Mouse (Mus musculus) forebrain, postnatal 0 days (tissue): ENCODE results near the gene Rprd2. TPM values are rescaled to one million over a fixed set of nuclear protein-coding genes. Genes with fewer than 3 reads are reported as not detected.

Source experiments
- ATAC-seq: fragments of 200-750 bp; cut with Nextera tagmentation; 2 replicates; pipeline ENCODE4 v1.8.0; 2017; ENCODE audit warnings: mild to moderate bottlenecking, moderate library complexity
- DNase-seq: peaks from one replicate; pipeline ENCODE4 v3.0.0-alpha.2; 2015
- H3K27ac ChIP-seq: fragments of 300-500 bp; sonication (generic); 2 replicates; pipeline ENCODE4 v1.5.1; 2014; ENCODE audit warnings: low read depth, mild to moderate bottlenecking, antibody characterized with exemption, low read length, moderate library complexity, mixed read lengths
- H3K27me3 ChIP-seq: fragments of 300-500 bp; sonication (generic); 2 replicates; pipeline ENCODE4 v1.6.1; 2014; ENCODE audit warnings: mild to moderate bottlenecking, low read length, mixed read lengths; ENCODE audit not compliant: insufficient read depth
- H3K36me3 ChIP-seq: fragments of 300-500 bp; sonication (generic); 2 replicates; pipeline ENCODE4 v1.6.1; 2014; ENCODE audit warnings: mild to moderate bottlenecking, moderate library complexity; ENCODE audit not compliant: insufficient read depth
- H3K4me1 ChIP-seq: fragments of 300-500 bp; sonication (generic); 2 replicates; pipeline ENCODE4 v1.6.1; 2014; ENCODE audit warnings: antibody characterized with exemption; ENCODE audit not compliant: insufficient read depth
- H3K4me2 ChIP-seq: fragments of 300-500 bp; sonication (generic); 2 replicates; pipeline ENCODE4 v1.6.1; 2014; ENCODE audit warnings: low read depth, mild to moderate bottlenecking, moderate library complexity
- H3K4me3 ChIP-seq: fragments of 300-500 bp; sonication (generic); 2 replicates; pipeline ENCODE4 v1.5.1; 2014; ENCODE audit warnings: low read depth, low read length, mixed read lengths
- H3K9ac ChIP-seq: fragments of 300-500 bp; sonication (generic); 2 replicates; pipeline ENCODE4 v1.6.1; 2014; ENCODE audit warnings: mild to moderate bottlenecking
- H3K9me3 ChIP-seq: fragments of 300-500 bp; sonication (generic); 2 replicates; pipeline ENCODE4 v1.6.1; 2016; ENCODE audit warnings: low read length
- CTCF ChIP-seq: sonication (generic); IDR thresholded peaks from 2 replicates; pipeline ENCODE4 v1.5.1; 2016; ENCODE audit warnings: antibody characterized with exemption, control low read depth, low read depth
- WGBS: fragments of 180-500 bp; shearing (Covaris S2); extraction: QIAGEN DNeasy Blood & Tissue Kit; methylation state at CpG from one replicate; pipeline ENCODE4 v1.1.7; 2014; 5-methylcytosine and 5-hydroxymethylcytosine counted together
- microRNA-seq, 2 experiments: library from miRNA; unstranded; fragments of <30 nt; microRNA quantifications; one replicate each; pipeline ENCODE4; 2016
- polyA plus RNA-seq: library from polyadenylated mRNA; unstranded; fragments of >200 nt; fragmentation: Nextera tagmentation; extraction: Ambion mirVana; gene quantifications from 2 replicates; pipeline ENCODE4 v1.2.1, GENCODE M21; 2015
- total RNA-seq: library from RNA; depleted of rRNA; stranded (reverse); fragments of >200 nt; gene quantifications from 2 replicates; pipeline ENCODE4 v1.2.3, GENCODE M21; 2014; rRNA removed

Gene Rprd2
- total and polyA plus RNA-seq, 2 experiments from 2014 or later, result 21.0 to 43.7 TPM

DNA sequence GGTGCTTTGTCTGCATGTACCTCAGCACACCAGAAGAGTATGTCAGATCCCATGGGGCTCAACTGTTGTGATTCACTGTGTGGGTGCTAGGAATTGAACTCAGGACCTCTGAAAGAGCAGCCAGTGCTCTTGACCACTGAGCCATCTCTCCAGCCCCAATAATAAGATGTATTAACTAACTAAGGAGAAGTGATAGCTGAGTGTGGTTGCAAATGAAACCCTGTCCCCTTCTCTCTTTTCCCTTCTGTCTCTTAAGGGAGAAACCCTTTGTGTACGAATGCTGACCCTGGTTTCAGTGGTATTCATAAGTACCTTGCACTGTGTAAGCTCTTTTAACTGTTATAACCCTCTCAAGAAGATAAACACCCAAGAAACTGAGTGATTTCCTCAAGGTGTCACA is 102.6 kb downstream of the Rprd2 start:
- no peaks in the 10 kb centered on the region for H3K4me1 ChIP-seq
- WGBS, result 76% methylated on average over 1 of the region's 1 CpGs
- H3K36me3 ChIP-seq, result no peaks in the 10 kb centered on the region
- H3K4me3 ChIP-seq, result no peak overlapping the region
- ATAC-seq, result no peak
- no peaks in the 10 kb centered on the region for H3K27me3 ChIP-seq
- no peak overlapping the region for H3K4me2 ChIP-seq
- H3K27ac ChIP-seq, result no peak overlapping the region
- TF ChIP-seq CTCF, result no peak
- no peak overlapping the region for H3K9ac ChIP-seq
- no peaks in the 10 kb centered on the region for H3K9me3 ChIP-seq
- no peak for DNase-seq

Small RNAs within 50 kb of the gene (microRNA-seq; reads per million reads assigned to microRNA genes)
- 0 to 0.12 reads per million in 2 experiments for gene Mir7014

Other genes with a start within 250 kb of the Rprd2 start
- 23.2 and 28.5 TPM in 2 replicates for gene Golph3l, start 229.9 kb downstream of the Rprd2 start, total RNA-seq
- gene Golph3l, start 229.9 kb downstream of the Rprd2 start, polyA plus RNA-seq, result 18.2 and 19.2 TPM in 2 replicates
- gene Ensa, start 193.9 kb downstream of the Rprd2 start, total RNA-seq, result 140 and 146 TPM in 2 replicates
- 145 and 151 TPM in 2 replicates for gene Ensa, start 193.9 kb downstream of the Rprd2 start, polyA plus RNA-seq
- gene Mcl1, start 160.1 kb downstream of the Rprd2 start, total RNA-seq, result 131 and 137 TPM in 2 replicates
- gene Mcl1, start 160.1 kb downstream of the Rprd2 start, polyA plus RNA-seq, result 42.9 and 46.6 TPM in 2 replicates
- 0.81 and 1.8 TPM in 2 replicates for gene Adamtsl4, start 130.9 kb downstream of the Rprd2 start, total RNA-seq
- 0.67 and 2.0 TPM in 2 replicates for gene Adamtsl4, start 130.9 kb downstream of the Rprd2 start, polyA plus RNA-seq
- gene Ecm1, start 79.3 kb downstream of the Rprd2 start, total RNA-seq, result 3.3 and 4.8 TPM in 2 replicates
- gene Ecm1, start 79.3 kb downstream of the Rprd2 start, polyA plus RNA-seq, result 8.3 and 8.7 TPM in 2 replicates
- 40.2 and 52.6 TPM in 2 replicates for gene Tars2, start 58.7 kb downstream of the Rprd2 start, total RNA-seq
- 36.5 and 41.2 TPM in 2 replicates for gene Tars2, start 58.7 kb downstream of the Rprd2 start, polyA plus RNA-seq
- gene Prpf3, start 37.0 kb upstream of the Rprd2 start, total RNA-seq, result 14.3 and 14.4 TPM in 2 replicates
- 19.3 and 24.9 TPM in 2 replicates for gene Prpf3, start 37.0 kb upstream of the Rprd2 start, polyA plus RNA-seq
- 113 and 193 TPM in 2 replicates for gene Mrps21, start 52.7 kb upstream of the Rprd2 start, total RNA-seq
- gene Mrps21, start 52.7 kb upstream of the Rprd2 start, polyA plus RNA-seq, result 251 and 296 TPM in 2 replicates
- gene Ciart, start 63.4 kb upstream of the Rprd2 start, total RNA-seq, result 3.4 and 5.9 TPM in 2 replicates
- gene Ciart, start 63.4 kb upstream of the Rprd2 start, polyA plus RNA-seq, result 8.2 and 11.2 TPM in 2 replicates
- gene BC028528, start 73.1 kb upstream of the Rprd2 start, total RNA-seq, result 5.7 and 9.9 TPM in 2 replicates
- gene BC028528, start 73.1 kb upstream of the Rprd2 start, polyA plus RNA-seq, result 14.9 and 18.4 TPM in 2 replicates
- 59.3 and 77.2 TPM in 2 replicates for gene Aph1a, start 75.1 kb upstream of the Rprd2 start, total RNA-seq
- 44.3 and 46.0 TPM in 2 replicates for gene Aph1a, start 75.1 kb upstream of the Rprd2 start, polyA plus RNA-seq
- gene Car14, start 85.8 kb upstream of the Rprd2 start, total RNA-seq, result 5.0 and 9.4 TPM in 2 replicates
- gene Car14, start 85.8 kb upstream of the Rprd2 start, polyA plus RNA-seq, result 11.2 and 12.8 TPM in 2 replicates
- 27.5 and 34.4 TPM in 2 replicates for gene Anp32e, start 110.4 kb upstream of the Rprd2 start, total RNA-seq
- 84.1 and 109 TPM in 2 replicates for gene Anp32e, start 110.4 kb upstream of the Rprd2 start, polyA plus RNA-seq
- gene Plekho1, start 177.1 kb upstream of the Rprd2 start, total RNA-seq, result 93.5 and 135 TPM in 2 replicates
- gene Plekho1, start 177.1 kb upstream of the Rprd2 start, polyA plus RNA-seq, result 51.8 and 60.1 TPM in 2 replicates
- 59.5 and 60.5 TPM in 2 replicates for gene Vps45, start 239.6 kb upstream of the Rprd2 start, total RNA-seq
- 65.1 and 68.3 TPM in 2 replicates for gene Vps45, start 239.6 kb upstream of the Rprd2 start, polyA plus RNA-seq